Mouse (Mus musculus) cerebellum, adult 18-20 months (tissue): ENCODE data around the gene Gm10198.

Source experiments
- DNase-seq, 2 experiments: peaks; one replicate each; pipeline ENCODE4 v3.0.0; 2021

The Gm10198 gene

GRCm38 (mm10) chr13:111592485-111592884 is at the start of gene Gm10198:
TSS of gene Gm10198 (plus strand) at chr13:111592785.
- DNase-seq = no peak

GRCm38 (mm10) chr13:111545286-111545685 is 47.3 kb upstream of the Gm10198 start:
- no peak for DNase-seq

DNA sequence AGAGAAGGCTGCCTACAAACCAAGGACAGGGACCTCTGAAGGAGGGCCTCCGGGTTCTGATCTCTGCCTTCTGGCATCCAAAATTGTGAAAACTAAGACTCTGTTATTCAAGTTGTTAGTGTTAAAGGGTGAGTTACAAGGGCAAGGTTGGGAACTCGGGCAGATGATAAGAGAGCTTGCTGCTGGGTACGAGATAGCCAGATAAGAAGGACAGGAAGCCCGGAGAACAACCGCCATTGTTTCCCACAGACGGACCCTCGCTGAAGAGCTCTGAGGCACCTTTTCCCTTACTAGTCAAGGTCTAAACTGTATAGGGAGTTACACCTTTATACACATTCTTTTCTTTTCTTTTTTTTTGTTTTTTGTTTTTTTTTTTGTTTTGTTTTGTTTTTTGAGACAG is 39.8 kb upstream of the Gm10198 start:
- no peak for DNase-seq

DNA sequence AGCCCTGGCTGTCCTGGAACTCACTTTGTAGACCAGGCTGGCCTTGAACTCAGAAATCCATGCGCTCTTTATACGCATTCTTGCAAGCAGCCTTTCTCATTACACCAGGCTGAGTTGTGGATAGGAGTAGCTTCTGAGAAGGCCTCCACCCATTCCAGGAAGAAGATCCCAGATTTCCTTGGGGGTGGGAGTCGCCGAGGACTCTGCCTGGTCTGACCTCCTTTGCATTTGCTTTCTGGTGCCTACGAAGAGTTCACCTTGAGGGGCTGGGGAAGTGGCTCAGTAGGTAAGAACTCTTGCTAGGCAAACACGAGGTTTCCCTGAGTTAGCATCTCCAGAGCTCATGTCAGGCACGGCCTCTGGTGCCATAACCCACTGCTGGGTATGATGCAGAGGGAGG is 39.4 kb upstream of the Gm10198 start:
- no peak for DNase-seq

- no peak for DNase-seq
Observed at GRCm38 (mm10) chr13:111553941-111554340, 38.6 kb upstream of the Gm10198 start.

DNA sequence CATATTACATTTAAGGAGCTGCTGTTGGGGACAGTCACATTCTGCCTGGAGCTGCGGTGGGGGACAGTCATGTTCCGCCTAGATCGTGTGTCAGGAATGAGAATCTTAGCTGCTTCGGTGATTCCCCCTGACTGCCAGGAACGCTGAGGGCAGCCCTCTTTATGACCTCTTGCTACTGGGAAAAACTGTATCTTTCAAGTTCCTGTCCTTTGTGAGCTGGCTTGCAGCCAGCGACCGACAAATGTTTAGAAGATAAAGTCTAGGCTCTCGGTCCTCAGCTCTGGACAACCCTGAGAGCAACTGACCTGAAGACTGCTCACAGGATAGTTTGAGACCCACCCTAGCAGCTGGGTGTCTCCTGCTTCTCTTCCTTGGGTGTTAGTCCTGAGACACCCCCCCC is 37.3 kb upstream of the Gm10198 start:
- no peak for DNase-seq

GRCm38 (mm10) chr13:111556375-111556774 is 36.2 kb upstream of the Gm10198 start:
- DNase-seq = no peak

GRCm38 (mm10) chr13:111560152-111560551 is 32.4 kb upstream of the Gm10198 start:
- no peak for DNase-seq

GRCm38 (mm10) chr13:111562595-111562994 is 30.0 kb upstream of the Gm10198 start:
- DNase-seq = no peak

GRCm38 (mm10) chr13:111574196-111574595 is 18.4 kb upstream of the Gm10198 start:
- no peak for DNase-seq

DNA sequence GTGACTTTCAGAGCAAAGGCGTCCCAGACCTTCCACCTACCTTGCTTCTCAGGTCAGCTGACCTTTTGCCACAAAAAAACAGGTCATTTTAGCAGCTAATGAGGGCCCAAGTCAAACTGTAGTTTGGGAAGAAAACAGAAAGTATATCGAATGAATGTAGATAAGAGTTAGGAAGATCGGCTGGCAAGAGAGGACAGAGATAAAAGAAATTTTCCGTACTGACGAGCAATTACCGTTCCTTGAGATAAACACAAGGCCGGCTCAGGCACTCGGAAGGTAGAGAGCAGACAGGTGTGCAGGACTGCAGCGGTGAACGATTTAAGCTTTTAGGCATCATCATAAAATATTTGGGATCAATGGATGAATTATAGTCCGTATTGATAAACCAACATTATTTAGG is 15.4 kb upstream of the Gm10198 start:
- no peak for DNase-seq

- DNase-seq = no peak
Observed at GRCm38 (mm10) chr13:111580054-111580453, 12.5 kb upstream of the Gm10198 start.

DNA sequence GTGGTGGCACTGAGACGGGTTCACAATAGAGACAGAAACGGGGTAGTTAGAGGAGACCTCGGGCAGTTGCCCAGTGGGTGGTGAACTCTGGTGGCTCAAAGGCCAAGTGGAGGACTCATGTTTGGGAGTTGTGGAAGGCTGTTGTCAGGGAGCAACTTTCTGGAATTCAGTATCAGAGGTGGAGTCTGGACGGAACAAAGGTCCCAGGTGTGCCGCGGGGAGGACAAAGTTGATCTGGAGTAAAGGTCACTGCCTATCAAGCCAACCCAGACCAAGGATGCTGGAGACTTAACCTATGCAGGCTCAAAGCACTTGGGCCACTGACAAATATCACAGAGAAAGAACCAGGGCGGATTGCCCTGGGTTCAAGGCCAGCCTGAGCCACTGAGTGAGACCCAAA is 5.5 kb downstream of the Gm10198 start:
- DNase-seq = no peak

GRCm38 (mm10) chr13:111601383-111601782 is 8.8 kb downstream of the Gm10198 start:
- no peak for DNase-seq

GRCm38 (mm10) chr13:111604826-111605225 is 12.2 kb downstream of the Gm10198 start:
- no peak for DNase-seq

- DNase-seq = no peak
Observed at GRCm38 (mm10) chr13:111616168-111617125, 23.9 kb downstream of the Gm10198 start.

DNA sequence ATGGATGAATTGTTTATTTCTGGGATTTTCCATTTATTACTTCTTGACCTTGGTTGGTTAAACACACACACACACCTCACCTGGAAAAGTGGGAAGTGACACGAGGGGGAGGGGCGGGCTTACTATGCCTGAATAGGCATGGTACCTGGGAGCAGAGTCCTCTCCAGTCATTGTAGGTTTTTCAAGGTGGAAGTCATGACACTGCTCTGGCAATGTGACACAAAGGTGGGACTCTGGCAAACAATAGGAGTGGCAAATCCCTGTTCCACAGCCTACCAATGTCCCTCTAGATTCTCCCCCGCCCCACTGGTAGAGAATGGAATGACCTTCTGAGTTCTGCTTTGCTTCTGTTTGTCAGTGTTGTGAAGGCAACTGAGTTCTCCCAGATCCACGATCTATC is 27.8 kb downstream of the Gm10198 start:
- no peak for DNase-seq

DNA sequence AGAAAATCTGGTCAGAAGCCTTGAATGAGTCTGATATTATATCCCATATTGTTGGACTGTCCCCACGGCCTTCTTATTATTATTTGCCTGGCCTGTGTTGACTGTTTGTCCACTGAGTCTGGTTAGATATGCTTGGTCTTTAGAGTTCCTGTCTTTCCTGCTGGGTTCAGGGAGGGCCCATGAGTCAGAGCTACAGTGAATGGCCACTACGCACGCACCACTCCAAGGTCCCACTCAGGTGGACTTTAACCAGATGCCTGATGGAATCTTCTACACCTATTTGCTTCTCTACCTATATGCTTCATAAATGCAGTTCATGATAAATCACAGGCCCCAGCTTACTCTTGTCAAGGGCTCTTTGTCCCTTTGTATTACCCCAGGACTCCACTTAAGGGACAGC is 29.8 kb downstream of the Gm10198 start:
- no peak for DNase-seq

DNA sequence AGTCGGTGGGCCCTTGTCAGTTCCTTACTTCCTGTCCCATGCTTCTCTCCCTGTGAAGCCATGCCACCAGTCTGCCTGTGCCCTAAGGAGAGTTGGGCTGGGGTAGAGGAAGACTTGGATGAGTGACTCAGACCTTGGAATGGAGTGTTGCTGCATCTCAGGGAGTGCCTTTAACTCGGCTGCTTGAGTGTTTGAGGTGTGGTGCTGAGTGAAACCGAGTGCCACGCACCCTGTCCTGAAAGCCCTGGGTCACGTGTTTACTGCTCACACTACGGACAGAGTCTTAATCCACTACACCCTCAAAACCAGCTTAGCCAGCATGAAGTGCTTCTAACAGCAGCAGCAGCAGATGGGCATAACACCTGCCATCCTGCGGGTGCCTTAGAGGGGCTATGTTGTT is 30.5 kb downstream of the Gm10198 start:
- DNase-seq = no peak

DNA sequence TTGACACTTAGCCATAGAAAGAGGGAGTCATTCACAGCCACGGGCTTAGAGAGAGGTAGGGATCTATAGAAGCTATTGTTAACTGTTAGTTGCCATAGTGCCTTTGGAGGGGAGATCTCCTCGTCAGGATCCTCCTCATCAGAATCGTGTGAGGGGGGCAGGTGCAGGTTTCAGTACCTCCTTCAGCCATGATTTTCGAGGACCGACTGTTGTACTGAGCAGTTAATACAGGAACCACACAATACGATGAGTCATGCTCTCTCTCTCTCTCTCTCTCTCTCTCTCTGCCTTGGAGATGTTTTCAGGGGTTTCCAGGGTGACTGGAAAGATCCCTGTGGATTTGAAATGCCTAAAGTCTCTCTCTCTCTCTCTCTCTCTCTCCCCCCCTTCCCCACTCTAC is 31.5 kb downstream of the Gm10198 start:
- DNase-seq = no peak

- no peak for DNase-seq
Observed at GRCm38 (mm10) chr13:111634163-111635160, 41.9 kb downstream of the Gm10198 start.

DNA sequence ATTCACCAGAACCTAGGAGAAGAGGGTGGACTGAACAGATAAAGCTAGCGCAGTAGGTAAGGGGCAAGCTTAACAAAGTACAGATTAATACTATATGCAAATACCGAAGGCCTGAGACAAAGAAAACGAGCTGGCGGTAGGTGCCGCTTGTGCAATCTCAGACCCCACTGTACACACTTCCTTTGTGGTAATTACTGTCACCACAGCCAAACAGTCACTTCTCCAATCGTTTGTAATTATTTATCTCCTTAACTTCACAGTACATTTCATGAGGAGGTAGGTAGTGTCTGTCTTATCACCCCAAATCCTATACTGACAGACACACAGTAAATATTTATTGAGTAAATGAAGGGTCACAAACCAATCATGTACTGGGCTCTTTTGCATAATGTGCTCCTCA is 47.7 kb downstream of the Gm10198 start:
- DNase-seq = no peak
